Mouse (Mus musculus) cerebellum, adult 9-11 months (tissue): ENCODE results near the gene Cdh3.

Experiments used
- DNase-seq: peaks from one replicate; pipeline ENCODE4 v3.0.0; 2022

Gene Cdh3

DNA sequence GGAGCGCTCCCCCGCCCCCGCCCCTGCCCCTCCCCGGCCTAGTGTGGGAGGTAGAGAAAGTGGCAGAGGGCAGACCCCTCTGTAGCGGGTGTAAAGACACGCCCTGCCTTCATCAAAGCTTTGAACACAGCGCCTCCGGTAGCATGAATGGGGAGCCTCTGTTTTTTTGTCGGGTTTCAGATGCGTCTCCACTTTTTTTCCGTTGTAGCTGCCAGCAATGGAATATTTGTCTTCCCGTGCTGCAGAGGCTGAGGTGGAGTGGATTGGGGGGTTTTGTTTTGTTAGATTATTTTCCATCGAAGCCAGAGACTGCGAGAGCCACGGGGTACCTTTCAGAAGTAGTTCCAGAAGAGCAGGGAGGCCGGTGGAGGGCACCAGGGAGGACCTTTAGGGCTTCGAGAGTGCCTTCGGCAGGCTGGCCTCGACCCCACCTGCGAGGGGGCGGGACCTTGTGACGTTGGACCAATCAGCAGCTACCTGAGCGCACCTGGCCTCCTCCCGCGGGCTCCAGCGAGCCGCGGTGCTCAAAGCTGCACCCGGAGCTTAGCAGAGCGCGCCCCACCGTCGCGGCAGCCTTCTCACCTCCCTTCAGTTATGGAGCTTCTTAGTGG lies at the start of gene Cdh3:
Gene Cdh3 (plus strand): TSS at position 527 of the 611 bp plus-strand sequence.
- peak; percentile 11 for DNase-seq

DNA sequence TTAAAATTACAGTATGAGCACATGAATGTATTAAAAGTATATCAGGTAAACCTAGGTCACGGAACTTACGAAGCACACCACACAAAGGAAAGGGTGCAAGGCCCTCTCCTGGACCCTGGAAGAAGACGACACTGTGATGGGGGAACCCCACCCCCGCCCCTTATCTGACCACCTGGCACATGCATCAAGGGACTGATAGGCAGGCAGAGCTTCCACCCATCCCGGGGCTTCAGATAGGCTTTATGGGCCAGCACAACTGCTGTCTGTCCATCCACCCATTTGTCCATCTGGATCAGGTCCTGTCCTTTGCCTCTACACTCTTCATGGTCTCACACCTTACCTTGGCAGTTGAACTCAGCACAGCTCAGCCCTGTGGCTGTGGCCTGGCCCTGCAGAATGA lies 48.6 kb upstream of the Cdh3 start:
- DNase-seq: no peak

DNA sequence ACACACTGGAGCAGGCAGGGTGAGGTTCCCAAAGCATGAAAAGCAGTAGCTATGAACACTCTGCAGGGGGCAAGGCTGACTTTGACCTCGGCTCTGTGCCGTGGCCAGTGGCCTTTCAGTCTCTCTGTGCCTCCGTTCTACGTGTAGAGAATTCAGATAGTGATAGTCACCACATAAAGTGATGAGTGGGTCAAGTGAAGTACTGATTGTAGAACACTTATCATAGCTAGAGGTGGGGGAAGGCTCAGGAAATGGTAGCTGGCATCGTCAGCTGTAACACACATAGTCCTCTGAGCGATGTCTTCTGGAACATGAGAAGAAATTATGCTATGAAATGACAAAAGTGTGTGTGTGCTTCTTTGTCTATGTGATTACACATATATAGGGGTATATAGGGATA lies 46.9 kb upstream of the Cdh3 start:
- no peak for DNase-seq

- no peak for DNase-seq
These were observed 41.2 kb upstream of the Cdh3 start for GRCm38 (mm10) chr8:106469485-106469884.

GRCm38 (mm10) chr8:106474001-106474400 lies 36.7 kb upstream of the Cdh3 start:
- no peak for DNase-seq

- DNase-seq: no peak
These were observed 10.5 kb upstream of the Cdh3 start, which contains the start of gene 6030452D12Rik for GRCm38 (mm10) chr8:106500018-106500685. Gene 6030452D12Rik (plus strand): TSS chr8:106500522.

DNA sequence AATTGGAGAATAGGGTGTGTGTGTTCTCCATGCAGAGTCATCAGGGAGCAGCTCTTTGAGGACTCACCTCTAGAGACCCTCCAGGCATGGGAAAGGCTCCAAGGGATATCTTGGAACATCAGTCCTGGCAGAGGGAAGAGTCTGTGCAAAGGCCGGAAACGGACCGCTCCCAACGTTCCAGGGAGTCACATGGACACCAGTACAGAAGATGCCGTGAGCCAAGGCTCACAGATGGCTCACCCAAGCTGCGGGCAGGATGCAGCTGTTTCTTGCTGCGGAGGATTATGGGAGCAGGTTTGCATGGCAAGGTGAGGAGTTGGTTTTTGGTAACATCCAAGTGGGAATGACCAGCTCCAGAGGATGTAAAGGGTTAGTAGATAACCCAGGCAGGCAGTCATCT lies 6.5 kb upstream of the Cdh3 start:
- DNase-seq: no peak

- no peak for DNase-seq
These were observed 5.2 kb upstream of the Cdh3 start for GRCm38 (mm10) chr8:106505328-106505965.

DNA sequence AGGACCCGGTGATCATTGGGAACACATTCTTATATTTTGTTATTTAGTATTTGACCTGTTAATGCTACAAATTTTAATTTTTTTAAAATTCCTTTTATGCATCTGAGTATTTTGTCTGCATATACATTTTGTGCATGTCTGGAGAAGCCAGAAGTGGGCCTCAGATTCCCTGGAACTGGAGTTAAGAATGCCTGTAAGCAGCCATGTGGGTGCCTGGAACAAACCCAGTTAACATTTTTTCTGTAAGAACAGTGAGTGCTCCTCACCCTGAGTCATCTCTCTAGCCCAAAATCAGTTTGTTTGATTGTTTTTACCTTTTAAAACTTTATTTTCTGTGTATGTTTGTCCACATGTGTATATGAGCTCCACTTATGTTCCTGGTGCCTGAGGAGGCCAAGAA lies 4.6 kb upstream of the Cdh3 start:
- DNase-seq: no peak

DNA sequence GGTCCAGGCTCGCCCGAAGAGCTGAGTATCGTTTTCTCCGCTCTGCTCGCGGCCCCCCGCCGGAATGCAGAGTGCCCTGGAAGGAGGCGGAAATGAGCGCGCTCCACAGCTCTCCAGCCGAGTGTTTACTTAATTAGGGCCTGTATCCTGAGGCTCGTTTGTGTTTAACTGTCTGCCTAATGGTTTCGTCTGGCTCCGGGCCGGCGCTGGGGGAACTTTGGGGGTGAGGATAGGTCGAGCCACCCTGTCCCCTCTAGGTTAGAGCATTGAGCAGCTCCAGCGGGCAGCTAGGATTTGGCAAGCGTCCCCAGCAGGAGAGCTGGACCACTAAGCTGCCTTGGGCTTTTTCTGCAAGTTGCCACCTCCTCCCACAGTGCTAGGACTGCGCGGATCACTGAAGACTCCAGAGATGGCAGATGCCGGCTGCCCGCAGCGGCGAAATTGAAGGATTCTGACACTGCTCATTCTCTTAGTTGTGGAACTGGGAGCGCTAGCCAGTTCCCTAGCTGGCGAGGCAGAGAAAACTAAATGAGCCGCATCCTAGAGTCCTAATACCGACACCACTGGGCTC lies 2.8 kb upstream of the Cdh3 start:
- DNase-seq: peak; percentile 12

GRCm38 (mm10) chr8:106508456-106508855 lies 2.2 kb upstream of the Cdh3 start:
- DNase-seq: no peak

DNA sequence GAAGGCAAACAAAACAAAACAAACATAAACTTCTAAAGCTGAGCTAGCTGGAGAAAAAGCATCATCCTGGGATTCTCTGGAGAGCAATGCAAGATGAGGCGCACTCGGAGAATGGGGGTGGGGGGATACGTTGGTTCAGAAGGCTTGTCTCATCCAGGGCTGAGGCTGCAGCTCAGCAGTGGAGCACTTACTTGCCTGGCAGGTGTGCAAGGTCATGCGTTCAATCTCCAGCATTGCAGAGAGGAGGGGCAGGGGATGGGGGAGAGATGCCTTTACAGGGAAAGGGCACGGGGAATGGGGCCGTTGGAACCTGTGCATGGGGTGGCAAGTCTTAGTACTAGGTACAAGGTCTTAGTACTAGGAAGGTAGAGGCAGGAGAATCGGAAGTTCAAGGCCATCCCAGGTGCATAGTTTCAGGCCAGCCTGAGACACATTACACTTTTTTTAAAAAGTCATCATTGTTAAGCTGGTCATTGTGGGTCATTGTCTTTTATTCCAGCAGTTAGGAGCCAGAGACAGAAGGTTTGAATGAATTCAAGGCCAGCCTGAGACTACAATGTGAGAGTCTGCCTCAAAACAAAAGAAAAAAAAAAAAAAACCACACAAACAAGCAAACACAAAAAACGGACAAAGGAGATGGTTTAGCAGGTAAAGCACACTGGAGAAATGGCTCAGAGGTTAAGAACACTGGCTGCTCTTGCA lies 1.5 kb upstream of the Cdh3 start:
- DNase-seq: no peak

DNA sequence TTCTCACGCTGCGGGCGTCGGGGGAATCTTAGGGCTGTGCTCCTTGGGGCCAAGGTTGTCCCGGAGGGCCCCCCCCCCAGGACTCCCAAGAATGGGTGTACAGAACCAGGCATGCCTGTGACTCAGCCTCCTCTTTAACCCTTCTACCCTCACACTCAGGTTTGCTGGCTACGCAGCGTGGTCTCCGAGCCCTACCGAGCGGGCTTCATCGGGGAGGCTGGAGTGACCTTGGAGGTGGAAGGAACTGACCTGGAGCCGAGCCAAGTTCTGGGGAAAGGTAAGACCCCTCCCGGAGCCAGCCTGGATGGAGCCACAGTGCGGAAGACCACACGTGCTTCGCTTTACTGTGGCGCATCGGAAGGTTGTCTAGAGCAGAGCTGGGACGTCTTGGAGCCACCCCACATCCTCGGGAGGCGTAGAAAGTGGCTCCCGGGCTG lies 392 bp downstream of the Cdh3 start:
- DNase-seq: no peak

DNA sequence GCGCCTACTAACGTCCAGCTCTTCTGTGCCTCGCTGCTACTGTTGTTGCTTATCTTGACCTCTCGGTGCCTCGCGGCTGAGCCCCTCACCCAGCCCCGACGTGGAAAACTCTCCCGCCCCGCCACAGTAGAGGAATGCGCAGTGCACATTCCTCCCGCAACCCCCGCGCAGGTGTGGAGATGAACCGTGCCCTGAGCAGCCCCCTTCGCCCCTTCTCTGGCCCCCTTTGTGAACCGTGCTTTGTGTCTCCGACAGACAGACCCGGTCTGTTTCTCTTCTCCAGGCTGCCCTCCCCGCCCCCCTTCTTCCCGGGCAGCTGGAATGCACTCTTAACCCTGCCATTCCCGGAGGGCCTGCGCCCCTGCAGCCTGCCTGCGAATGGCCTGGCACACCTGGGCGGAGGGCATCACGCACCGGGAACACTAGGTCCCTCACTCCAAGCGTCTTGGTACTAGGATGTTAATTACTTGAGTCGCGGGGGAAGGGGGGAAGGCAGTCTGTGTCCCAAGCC lies 895 bp downstream of the Cdh3 start:
- no peak for DNase-seq

- DNase-seq: no peak
These were observed 1.9 kb downstream of the Cdh3 start for GRCm38 (mm10) chr8:106512475-106513150.

DNA sequence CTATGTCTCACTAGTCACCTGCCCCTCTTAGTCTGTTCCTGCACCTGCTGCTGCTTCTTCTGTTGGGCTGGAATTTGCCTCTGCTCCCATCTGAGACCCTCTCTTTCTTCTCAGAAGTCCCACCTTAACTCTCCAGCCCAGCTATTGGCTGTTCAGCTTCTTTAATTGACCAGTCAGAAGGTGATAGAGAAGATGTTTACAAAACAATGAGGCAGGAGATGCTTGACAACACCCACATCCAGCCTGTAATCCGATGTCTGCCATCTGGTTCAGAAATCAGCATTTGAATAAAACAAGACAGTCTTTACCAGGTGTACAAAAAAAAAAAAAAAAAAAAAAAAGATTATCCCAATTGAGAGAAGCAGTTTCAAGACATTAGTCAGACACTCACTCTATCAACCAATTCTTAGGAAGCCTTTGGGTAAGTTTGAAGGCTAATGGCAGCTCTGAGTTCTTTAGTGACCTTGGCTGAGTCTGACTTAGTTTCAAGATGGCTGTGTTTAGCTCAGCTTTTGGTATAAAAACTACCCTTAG lies 5.3 kb downstream of the Cdh3 start:
- no peak for DNase-seq

DNA sequence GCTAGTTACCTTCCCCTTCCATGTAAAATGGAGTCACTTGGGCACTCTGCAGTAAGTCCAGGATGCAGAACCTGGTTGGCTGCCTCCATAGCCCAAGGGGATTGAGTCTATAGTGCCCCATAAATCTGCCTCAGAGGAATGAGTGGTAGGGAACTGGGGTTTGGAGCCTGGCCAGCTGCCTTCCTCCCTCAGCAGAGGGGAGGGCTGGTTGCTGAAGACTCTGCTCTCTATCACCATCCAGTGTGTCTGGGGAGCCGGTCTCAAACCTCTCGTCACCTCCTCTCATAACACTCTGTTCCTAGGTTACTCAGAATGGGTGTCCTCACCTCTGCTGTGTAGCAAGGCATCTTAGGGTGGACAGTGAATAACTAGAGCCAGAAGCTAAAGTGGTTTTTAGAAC lies 5.9 kb downstream of the Cdh3 start:
- DNase-seq: no peak

DNA sequence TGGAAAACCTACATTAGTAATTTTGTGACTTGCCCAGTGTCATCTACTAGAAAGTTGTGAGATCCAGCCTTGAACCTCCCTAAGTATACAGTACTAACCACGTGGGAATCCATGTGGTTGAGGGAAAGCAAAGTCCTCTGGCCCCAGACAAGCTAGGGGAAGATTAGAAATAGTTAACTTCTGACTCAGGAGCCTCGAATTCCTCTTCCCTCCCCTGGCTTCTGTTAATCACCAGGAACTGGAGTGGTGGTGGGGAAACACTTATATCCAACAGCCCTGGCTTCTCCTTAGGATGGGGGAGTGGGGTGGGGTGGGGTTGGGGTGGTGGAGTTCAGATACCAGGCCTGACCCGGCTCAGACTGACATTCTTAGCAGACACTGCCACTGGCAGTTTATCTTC lies 8.1 kb downstream of the Cdh3 start:
- DNase-seq: no peak

- no peak for DNase-seq
These were observed 9.9 kb downstream of the Cdh3 start for GRCm38 (mm10) chr8:106520578-106520977.

- no peak for DNase-seq
These were observed 11.2 kb downstream of the Cdh3 start for GRCm38 (mm10) chr8:106521845-106522244.

DNA sequence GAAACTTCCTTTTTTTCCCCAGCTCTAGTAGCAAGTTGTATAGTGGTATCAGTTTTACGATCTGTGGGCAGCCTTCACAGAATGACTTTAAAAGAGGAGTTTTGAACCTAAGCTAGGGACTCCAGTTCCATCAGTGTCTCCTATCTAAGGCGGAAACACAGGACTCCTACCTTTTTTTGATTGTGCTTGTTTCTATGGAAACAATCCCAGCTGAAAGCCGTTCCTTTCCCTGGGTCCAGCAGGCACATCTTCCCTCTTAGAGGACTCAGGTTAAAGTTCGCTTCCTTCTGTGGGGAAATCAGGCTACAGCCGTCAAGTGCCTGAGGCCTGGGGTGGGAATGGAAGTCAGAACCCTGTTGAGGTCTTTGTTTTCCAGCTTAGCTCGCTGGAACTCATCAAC lies 16.0 kb downstream of the Cdh3 start:
- DNase-seq: no peak
